Mouse (Mus musculus) left cerebral cortex, postnatal 36 days (tissue): ENCODE measurements at regions not wholly inside any gene's neighbourhood (a gene's known extent, or its start where the extent isn't known, plus 50 kb on each side); places are given as distances from the start of the nearest gene placed in this dataset.

Experiments used
- DNase-seq, 2 experiments: peaks; one replicate each; pipeline ENCODE4 v3.0.0; 2021 to 2022; ENCODE audit warnings: low spot score in 2 of 2, mixed read lengths in 1 of 2
- intact Hi-C: fragments of 180-260 bp; cut with DNase I; formaldehyde crosslinking; loops from one replicate; pipeline ENCODE4 v1.15.1; 2025

DNA sequence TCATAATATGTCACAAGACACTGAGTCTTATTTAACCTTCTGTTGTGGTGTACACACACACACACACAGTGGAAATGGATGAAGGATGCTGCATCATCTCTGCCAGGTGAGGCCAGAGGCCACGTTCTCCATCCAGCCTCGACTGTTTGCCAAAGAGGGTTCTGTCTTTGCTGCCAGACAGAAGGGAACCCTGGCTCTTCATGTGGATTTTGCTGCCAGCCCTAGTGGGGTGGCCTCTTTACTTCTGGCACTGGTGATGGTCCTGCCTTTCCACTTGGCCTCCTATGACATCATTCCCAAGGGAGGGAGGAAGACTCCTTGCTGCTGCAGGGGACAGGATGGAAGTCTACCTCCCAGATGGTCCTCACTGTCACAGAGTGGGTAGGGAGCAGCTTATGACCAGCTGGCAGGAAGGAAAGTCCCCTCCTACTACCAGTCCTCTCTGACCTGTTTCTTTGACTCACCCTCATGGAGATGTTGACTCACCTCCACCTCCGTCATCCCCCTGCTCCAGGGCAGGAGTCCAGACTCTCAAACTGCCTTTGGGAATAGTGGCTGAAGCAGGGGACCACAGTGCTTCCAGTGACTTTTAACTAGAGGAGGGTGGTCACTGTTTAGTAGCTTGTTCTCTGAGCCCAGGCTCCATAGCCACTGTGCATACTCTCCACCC, 122.4 kb upstream of the Mpp6 start:
- no peak for DNase-seq
- intact Hi-C loops = no loop called here

DNA sequence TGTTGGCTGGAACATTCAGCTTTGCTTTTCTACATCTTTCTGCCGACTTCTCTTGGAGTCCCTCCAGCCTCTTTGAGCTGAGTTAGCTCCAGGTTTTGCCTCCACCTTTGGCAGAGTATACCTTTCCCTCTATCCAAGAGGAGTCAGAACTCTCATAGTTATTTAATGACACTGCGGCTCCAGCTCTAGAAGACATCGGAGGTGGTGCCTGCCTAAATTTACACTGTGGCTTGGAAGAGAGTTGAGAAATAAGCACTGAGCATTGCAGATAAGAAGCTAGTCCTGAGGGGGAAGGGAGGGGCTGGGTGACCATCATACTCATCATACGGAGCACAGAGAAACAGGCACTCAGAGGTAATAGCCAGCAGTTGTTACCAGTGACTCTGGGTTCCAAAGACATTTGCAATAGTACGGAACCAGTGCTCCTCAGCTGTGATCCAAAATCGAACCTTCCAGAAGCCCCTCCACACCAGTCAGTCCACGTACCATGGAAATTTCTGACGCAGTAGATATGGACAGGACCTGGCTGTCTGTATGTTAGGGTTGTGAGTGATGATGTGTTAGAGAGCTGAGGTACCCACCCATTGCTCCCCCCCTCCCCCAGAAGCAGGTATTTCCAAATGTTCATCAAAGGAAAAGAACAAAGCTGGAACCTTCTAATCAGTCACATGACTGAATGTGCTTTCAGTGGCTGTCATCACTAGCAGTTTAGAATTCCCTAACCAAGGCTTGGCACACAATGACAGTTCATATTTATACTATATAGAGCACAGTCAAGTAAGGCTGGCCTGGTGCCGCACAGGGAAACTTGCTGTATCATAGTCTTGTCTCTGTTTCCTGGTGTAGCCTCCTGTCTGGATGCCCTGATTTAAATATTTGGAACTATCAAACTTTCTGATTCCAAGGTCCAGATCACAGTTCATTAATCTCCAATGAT, 120.2 kb upstream of the Mpp6 start:
- peak in 1 of 2 experiments; percentile 39 for DNase-seq
- intact Hi-C loops = no loop called here

DNA sequence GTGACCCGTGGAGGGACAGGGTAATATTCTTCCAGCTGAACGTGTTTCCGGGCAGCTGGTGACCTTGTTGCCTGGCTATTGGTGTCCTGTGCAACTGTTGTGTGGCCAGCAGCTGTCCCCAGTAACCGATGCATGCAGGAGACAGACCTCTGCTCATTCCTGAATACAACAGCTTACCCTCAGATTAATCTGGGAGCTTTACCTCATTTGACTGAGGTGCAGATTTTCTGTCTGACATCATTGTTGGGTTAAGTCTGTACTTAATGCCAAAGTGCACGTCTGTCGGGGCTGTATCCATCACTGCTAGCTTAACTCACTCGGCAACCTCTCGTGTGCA, 119.6 kb upstream of the Mpp6 start:
- no peak for DNase-seq
- intact Hi-C loops = no loop called here

DNA sequence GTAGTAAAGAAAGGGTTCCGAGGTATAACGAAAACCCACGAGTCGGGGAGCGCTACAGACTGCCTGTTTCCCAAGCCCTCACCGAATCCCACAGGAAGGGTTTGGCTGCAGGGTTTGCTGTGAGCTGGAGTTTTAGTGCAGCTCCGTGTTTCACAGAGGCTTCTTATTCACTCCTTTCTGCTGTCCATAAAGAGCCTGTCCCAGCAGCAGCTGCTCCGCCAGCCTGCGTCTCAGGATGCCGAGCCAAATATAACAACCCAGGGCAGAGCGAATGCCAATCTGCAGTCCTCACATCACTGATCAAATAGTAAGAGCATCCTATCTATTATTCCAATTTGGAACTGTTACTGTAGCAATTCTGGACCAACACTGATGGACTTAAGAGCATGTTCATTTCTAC, 110.7 kb upstream of the Mpp6 start:
- intact Hi-C loops = no loop called here
- DNase-seq = no peak

DNA sequence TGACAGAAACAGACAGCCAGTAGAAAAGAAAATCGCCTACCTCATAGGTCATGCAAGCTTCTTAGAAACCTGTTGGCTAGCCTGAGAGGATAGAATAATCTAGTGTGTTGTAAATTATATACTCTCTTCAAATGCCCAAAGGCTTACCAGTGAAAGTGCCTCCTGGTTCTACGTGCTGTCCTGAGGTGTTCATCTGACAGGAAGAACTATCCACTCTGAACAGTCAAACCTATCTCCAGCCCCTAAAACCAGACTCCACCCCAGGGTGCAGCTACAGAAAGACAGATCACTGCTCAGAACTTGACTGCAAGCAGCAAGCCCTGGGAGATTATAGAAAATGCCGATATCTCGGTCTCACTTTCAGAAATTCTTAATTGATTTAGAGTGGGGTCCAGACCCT, 102.0 kb upstream of the Mpp6 start:
- no peak for DNase-seq
- intact Hi-C loops = no loop called here

DNA sequence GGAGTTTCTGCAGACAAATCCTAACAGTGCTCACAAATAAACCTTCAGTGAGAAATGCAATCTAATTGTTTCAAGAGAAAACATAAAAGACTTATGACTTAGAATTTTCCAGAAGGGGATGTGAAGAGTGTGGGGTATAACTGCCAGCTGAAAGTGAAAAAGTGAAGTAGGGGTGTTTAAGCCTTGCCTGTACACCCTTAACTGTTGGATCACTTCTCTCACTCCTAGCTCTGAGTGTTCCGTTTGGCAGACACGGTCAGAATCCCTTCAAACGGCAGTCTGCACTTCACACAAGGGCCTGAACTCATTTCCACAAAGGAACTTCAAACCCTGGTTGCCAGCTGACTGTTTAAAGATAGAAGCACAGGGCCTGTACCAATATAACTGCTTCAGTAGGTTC, 101.2 kb upstream of the Mpp6 start:
- intact Hi-C loops = no loop called here
- no peak for DNase-seq

DNA sequence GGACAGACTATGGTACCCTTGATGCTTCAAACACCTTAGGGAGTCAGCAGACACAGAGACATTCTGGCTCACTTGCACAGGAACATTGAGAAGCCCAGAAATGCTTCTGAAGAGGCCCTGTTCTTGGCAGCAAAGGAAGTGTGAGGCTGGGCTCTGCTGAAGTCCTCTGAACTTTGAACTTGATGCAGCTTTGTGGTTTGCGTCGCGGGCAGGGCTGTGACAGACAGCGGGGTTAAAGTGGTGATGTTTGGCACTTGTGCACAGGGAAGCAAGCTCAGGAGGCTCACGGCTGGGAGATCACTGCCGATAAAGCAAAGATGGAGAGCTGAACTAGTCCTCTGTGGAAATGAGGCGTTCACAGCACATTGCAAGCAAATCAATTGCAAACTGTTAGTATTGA, 100.7 kb upstream of the Mpp6 start:
- DNase-seq = no peak
- intact Hi-C loops = no loop called here

DNA sequence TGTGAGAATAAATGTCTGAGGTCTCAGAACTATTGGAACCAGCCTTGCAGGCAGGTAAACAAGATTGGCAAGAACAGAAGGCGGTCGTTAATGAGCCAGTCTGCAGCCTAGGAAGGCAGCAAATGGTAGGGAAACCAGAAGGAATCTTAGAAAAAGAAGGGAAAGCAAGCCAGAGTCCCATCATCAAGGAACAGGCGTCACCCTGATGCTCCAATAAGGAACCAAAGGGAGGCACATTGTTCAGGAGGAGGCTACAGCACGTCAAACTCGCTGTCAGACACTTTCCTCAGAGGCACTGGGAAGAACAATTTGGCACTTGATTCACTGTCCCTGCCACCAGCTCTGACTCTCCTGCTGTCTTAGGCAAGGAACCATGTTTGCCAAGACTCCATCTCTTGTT, 100.2 kb upstream of the Mpp6 start:
- intact Hi-C loops = no loop called here
- DNase-seq = no peak

DNA sequence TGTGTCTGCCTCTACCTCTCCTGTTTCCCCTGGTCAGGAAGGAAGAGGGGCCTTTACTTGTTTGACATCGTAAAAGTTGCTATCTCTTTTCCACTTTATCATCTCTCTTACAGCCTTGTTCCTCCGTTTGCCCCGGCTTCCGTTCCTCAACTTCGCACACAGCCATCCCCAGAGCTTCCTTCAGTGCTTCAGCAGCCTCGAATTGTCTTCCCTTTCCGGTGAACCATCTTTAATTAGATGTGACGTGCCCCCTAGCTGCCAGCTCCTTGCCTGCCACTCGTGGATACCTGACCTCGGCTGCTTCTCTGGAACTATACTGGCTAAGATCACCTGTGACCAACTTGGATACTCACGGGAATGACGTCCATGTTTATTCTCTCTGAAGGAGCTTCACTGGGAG, 99.0 kb upstream of the Mpp6 start:
- no peak for DNase-seq
- intact Hi-C loops = no loop called here

DNA sequence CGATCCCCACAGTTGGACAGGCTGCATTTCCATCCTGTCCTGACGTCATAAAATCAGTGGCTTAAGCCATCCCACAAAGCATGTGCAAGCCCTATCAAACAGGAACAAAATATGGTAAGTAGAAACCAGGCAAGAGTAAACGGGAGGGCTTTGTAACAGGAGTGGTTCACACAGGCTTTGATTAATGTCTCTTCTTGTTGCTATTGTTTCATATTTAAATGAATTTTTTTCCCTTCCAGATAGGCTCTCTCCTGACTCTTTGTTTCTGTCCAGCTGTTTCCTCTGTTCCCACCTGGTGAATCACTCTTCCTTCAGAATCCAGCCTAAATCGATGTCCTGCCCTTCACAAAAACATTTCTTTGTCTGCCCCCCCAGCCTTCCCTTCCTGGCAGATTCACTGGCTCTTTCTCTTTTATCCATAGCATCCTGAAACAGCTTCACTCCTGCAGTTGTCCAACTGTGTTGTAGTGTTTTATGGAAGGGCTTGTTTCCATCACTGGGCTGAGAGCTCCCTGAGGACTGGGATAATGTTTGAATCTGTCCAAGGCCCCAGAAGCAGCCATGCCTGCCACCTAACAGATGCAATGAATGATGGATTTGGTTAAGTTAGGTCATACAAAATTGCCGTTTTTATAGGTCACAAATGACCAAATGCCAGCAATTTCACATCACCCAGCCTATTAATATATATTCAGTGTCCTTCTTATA, 98.1 kb upstream of the Mpp6 start:
- intact Hi-C loops = no loop called here
- no peak for DNase-seq

DNA sequence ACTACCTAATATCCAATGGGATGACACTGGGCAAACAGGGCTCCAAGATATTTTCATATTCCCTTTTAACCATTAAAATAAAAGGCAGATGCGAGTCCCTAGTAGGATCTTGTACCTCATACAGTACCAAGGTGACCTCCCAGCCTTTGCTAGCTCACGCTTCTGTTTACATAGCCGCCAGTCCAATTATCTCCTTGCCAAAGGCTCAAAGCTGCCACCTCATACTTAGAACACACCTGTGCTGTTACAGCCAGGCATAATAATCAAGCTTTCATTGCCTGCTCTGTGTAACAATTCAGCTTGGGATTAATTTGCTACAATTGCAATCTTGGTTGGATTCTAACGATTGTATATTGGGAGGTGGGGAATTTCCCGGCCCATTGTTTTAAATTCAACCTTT, 97.0 kb upstream of the Mpp6 start:
- intact Hi-C loops = no loop called here
- DNase-seq = no peak

DNA sequence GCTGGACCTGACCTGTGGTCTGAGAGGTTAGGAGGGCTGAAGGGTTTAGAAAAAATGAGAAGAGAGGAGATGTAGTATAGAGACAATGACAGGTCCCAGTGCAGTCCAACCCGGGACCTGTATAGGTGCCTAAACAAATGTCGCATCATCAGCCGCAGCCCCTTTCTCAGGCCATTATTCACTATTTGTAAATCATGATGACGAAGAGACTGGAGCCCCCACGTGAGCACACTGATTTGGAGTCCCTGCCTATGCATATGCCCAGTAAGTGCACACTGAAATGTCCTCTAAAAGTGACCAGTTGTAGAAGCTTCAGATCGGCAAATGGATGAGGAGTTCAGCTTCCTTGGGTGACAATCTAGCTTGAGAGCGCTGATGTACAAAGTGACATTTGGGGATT, 96.2 kb upstream of the Mpp6 start:
- no peak for DNase-seq
- intact Hi-C loops = no loop called here

DNA sequence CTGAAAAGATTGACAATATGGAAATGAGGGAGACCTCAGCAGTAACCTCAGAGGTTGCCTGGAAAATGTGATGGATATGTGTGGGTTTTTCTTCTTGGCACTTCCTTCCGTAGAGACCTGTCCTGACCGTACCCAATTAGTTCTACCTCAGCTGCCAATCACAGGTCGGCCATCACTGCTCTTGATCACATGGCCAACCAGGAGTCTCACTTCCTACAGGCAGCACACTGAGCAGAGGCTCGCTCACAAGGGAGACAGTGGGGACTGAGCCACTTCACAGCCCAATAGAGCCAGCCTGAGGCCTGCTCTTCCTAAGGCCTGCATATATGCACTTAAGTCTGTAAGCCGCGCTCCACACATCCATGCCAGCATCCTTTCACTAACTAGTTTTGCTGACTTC, 82.1 kb upstream of the Mpp6 start:
- intact Hi-C loops = no loop called here

DNA sequence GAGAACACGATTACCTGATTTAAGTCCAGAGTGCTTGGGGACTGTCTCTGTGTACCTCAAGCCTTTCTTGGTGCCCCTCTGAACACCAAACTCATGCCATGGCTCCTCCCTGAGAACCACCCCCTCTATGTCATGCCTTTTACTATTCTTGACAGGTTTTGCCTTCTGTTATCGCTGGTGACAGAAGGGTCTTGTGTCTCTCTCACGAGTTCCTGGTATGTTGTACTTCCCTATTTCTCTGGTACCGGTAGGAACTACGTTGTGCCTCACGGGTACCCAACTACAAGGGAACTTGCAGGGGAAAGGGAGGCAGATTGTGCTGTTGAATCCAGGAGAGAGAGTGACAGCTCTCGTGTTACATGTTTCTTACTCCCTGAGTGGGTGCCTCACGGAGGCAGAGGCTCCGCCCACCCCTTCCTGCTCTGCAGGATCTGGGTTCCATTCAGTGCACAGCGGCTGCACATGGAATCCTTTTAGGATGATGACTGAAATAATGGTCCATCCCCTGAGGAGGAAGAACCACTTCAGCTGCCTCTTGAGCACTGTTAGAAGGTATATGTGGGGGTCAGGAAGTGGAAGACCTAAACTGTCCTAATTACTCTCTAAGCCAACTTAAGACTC, 80.0 kb upstream of the Mpp6 start:
- DNase-seq = no peak
- intact Hi-C loops = no loop called here

More for the DNA sequence above, 82.1 kb upstream of the Mpp6 start:
- DNase-seq = no peak

DNA sequence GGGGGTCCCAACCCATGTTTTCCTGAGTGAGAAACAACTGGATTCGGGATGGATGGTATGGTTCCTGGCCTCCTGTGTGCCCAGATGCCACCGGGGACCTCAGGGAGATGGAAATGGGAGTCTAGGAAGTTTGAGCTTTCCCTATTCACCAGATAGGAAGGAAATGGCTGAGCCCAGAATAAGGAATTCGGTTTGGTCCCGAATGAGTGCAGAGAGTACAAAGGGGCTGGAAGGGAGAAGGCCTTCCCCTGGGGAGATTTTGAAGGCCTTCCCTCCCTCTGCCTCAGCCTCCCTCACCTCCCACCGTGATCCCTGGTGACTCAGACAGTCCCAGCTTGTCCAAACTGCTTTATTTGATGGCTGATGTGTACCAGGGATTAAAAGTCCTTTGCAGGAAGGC, 78.7 kb upstream of the Mpp6 start:
- intact Hi-C loops = no loop called here
- no peak for DNase-seq

DNA sequence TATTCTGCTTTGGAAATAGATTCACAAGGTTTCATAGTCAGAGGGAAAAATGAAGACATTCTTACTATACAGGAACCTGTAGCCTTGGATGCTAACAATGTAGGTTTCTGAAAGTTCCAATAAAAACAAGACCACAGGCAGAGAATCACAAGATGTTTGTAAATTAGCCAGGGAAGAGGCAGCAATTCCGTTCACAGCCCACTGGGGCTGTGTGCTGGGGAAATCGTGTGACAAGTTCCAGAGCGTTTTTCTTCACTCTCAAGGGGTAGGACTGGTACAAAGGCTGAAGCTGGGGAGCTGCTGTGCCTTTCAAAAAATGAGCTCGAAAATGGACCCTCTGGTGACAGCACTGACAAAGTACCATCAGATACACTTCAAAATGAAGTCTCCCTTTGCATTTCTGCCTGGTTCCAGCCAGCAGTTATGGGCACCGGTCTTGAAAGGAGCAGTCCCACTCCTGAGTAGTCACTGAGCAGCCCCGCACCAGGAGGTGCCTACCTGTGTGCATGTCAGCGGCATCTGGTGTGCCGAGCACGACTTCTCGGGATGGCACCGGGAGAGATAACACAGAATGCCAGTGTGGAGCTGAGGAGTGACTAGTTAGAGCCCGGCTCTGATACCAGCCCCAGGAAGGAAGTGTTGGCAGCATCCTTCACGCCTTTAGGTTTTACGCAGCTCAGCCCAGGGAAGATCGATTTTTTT, 77.0 kb upstream of the Mpp6 start:
- intact Hi-C loops = no loop called here
- DNase-seq = no peak

DNA sequence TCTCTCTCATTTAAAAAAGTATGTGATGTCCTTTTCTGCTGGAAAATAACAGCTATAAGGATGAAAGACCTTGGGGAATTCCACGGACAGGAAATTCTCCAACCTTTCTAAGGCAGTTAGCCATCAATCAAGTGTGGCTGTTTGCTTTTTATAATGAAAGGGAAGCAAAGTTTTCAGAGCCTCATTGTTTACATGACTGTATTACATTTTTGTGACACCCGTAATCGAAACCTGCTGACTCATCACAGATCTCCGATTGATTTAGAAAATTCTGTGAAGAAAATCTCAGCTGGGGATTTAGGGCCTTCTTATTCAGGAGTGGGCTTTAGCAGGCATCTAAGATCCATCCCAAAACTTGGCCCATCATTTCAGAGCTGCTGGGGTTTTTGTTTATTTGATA, 72.4 kb upstream of the Mpp6 start:
- intact Hi-C loops = no loop called here
- DNase-seq = no peak

DNA sequence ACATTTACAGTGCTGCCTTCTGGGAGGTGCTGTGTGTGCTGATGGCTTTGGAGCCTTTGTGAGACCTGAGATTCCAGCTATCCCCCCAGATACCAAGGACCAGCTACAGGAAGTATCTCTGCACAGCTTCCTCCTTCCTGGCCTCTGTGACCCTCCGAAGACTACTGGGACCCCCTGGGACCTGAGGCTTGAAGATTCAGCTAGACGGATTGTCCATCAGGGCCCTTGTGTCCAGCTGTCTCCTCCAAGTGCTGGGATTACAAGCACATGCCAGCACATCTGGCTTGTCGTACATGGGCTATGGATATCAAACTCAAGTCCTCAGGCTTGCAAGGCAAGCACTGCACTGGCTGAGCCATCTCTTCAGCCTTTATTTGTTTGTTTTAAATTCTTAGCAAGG, 71.7 kb upstream of the Mpp6 start:
- no peak for DNase-seq
- intact Hi-C loops = no loop called here

DNA sequence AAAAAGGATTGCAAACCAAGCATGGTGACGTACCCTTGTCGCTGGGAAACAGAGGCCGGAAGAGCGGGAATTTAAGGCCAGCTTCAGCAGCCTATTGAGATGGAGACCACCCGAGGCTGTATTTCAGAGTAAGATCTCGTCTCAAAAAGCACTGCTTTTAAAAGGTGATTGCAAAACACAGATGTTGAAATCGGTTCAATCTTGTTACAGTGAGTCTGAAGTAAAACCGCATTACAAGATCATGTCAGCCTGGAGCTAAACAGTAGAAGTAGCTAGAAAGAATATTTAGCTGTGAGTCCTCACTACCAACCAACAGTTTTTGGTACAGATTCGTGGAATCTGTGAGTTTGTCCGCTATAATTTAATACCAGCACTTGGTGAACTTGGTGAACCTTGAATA, 69.0 kb upstream of the Mpp6 start:
- no peak for DNase-seq
- intact Hi-C loops = no loop called here

DNA sequence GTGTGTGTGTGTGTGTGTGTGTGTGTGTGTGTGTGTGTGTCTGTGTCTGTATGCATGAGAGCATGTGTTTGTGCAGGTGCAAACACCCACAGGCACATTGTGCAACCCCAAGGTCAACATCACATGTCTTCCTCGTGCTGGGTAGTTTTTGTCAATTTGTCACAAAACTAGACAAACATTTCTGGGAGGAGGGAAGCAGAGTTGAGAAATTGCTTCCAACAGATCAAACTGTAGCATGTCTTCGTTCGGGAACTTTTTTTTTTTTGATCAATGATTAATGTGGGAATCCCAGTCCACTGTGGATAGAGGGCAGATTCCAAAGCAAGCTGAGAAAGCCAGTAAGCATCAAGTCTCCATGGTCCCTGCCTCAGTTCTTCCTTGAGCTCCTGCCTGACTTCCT, 67.9 kb upstream of the Mpp6 start:
- no peak for DNase-seq
- intact Hi-C loops = no loop called here
